Mouse (Mus musculus): ENCODE data around the gene Psenen.
A peak's percentile ranks its signal among the peaks of the same experiment; 100 is the strongest.

Gene Psenen

GRCm38 (mm10) chr7:30563117-30563905 lies at the start of gene Psenen, which contains the start of the genes U2af1l4 and Gm49396:
TSS of gene Psenen (minus strand) at chr7:30563627.
TSS of gene U2af1l4 (plus strand) at chr7:30563301.
TSS of gene Gm49396 (plus strand) at chr7:30563344.
- peak; percentile 98 for DNase-seq (ENCODE audit: low read depth)

- DNase-seq (ENCODE audit: low read depth) = no peak
Measured at GRCm38 (mm10) chr7:30612654-30613402, 49.4 kb upstream of the Psenen start, which contains the start of gene Upk1a. TSS of gene Upk1a (minus strand) at chr7:30612847.

- DNase-seq (ENCODE audit: low read depth) = no peak
Measured at GRCm38 (mm10) chr7:30610043-30610442, 46.6 kb upstream of the Psenen start.

GRCm38 (mm10) chr7:30608476-30608875 lies 45.0 kb upstream of the Psenen start:
- DNase-seq (ENCODE audit: low read depth) = no peak

GRCm38 (mm10) chr7:30607706-30608309 lies 44.4 kb upstream of the Psenen start:
- DNase-seq (ENCODE audit: low read depth) = peak; percentile 79

GRCm38 (mm10) chr7:30604944-30605343 lies 41.5 kb upstream of the Psenen start:
- DNase-seq (ENCODE audit: low read depth) = no peak

GRCm38 (mm10) chr7:30604424-30604823 lies 41.0 kb upstream of the Psenen start:
- no peak for DNase-seq (ENCODE audit: low read depth)

GRCm38 (mm10) chr7:30602583-30602982 lies 39.2 kb upstream of the Psenen start:
- DNase-seq (ENCODE audit: low read depth) = no peak

GRCm38 (mm10) chr7:30600651-30601050 lies 37.2 kb upstream of the Psenen start:
- no peak for DNase-seq (ENCODE audit: low read depth)

- DNase-seq (ENCODE audit: low read depth) = peak; percentile 64
Measured at GRCm38 (mm10) chr7:30599933-30600353, 36.5 kb upstream of the Psenen start.

GRCm38 (mm10) chr7:30598786-30599185 lies 35.4 kb upstream of the Psenen start, which contains the start of gene Zbtb32:
TSS of gene Zbtb32 (minus strand) at chr7:30598909.
- DNase-seq (ENCODE audit: low read depth) = no peak

- DNase-seq (ENCODE audit: low read depth) = no peak
Measured at GRCm38 (mm10) chr7:30596811-30597210, 33.4 kb upstream of the Psenen start.

- no peak for DNase-seq (ENCODE audit: low read depth)
Measured at GRCm38 (mm10) chr7:30596093-30596492, 32.7 kb upstream of the Psenen start.

- DNase-seq (ENCODE audit: low read depth) = no peak
Measured at GRCm38 (mm10) chr7:30594510-30595024, 31.1 kb upstream of the Psenen start.

- DNase-seq (ENCODE audit: low read depth) = no peak
Measured at GRCm38 (mm10) chr7:30593579-30594509, 30.4 kb upstream of the Psenen start.

GRCm38 (mm10) chr7:30592772-30593423 lies 29.5 kb upstream of the Psenen start:
- no peak for DNase-seq (ENCODE audit: low read depth)

- DNase-seq (ENCODE audit: low read depth) = no peak
Measured at GRCm38 (mm10) chr7:30591605-30591951, 28.2 kb upstream of the Psenen start.

GRCm38 (mm10) chr7:30590927-30591604 lies 27.6 kb upstream of the Psenen start:
- DNase-seq (ENCODE audit: low read depth) = no peak

- peak; percentile 78 for DNase-seq (ENCODE audit: low read depth)
Measured at GRCm38 (mm10) chr7:30589435-30590301, 26.2 kb upstream of the Psenen start.

Measured in naive thymus-derived CD4-positive, alpha-beta T cell, adult 2 months (primary cell).